Mouse (Mus musculus) urinary bladder, adult 18-20 months (tissue): Measurements from ENCODE around the gene Spaca7.
"Not testable (repeated sequence)": the region's sequence is repeated elsewhere in the genome, so short reads cannot be mapped to it uniquely, and the experiment has no call there.

Source experiments
- DNase-seq, 2 experiments: peaks; one replicate each; pipeline ENCODE4 v3.0.0; 2022; ENCODE audit warnings: low spot score in 2 of 2, mixed read lengths in 2 of 2

The Spaca7 gene

DNA sequence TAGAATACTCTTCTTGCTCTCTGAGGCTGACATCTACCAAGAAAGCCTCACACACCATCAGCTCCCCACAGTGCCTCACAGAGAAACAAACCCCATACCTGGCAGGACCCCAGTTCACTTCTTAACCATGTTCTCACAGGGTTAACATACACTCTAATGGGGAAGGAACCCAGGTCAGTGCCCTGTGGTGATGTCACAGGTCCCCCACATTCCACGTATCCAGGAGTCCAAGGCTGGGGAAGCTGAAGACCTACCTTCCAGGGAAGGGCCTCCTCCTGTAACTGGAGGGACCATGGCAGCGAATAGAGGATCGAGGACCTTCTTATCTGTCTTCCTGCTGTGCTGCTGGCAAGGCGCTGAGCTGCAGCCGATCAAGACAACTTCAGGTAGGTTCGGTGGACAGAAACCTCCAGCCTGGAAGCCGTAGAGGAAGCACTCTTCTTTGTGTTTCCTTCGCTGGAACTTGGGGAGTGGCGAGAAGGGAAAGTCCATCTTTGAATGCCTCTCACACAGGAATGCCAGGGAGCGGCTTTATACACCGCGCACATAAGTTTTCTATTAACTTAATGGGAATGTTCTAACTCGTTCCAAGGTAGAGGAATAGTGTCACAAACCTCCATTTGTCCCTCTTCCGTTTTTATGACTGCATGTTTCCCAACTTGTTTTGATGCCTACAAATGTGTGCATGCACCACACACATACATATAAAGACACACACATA, at the start of gene Spaca7:
Spaca7 (plus strand) TSS at position 216 of the 721 bp plus-strand sequence.
- DNase-seq, result no peak

GRCm38 (mm10) chr8:12524279-12524678, 48.5 kb upstream of the Spaca7 start:
- no peak for DNase-seq

DNA sequence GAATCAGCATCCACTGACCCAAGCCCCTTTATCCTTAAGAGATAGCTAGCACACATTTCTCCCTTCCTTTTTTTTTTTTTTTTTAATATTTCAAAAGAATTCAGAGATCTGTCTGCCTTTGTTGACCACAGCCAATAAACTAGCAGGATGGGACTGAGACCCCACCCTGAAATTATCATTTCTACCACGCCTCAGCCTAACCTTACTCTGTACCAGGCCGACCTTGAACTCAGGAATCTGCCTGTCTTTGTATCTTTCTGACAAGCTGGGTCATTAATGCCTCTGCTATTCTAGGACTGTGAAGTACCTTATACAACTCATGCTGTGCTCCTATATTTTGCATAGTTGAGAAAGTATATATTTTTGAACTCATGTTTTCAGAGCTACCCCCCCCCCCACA, 44.2 kb upstream of the Spaca7 start:
- DNase-seq, result no peak

DNA sequence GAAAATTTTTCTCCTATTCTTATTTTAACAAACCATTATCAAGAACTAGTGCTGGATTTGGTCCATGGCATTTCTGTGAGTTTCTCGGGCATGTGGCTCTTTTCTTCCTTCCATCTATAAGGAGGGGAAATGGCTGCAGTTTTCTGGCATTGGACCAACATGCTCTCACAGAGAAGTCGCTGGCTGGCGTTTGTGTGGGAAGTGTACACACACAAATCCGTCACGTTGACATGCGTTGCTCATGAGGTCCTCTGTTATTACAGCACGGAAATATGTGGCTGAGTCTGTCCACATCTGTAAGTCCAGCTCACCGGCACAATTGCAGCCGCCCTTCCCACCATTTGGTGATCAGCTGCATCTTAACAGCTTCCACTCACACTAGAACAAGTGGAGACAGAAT, 37.2 kb upstream of the Spaca7 start:
- DNase-seq, result no peak

DNA sequence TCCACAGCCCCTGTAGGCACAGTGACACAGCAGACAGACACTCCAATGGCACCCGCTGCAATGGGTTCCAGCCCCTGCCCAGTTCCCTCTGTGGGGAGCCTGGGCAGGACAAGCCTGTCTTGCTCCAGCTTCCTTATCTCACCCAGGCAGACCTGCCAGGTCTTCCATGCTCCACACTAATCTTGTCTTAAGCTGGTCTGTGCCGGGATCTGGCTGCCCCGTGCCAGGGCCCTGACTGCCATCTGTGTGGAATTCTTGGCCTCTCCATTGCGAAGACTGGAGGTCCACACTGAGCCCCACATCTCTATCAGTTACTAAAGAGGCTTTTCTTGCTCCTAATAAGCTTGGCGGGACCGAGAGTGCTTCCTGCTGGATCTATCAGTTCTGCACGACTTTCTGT, 36.5 kb upstream of the Spaca7 start:
- DNase-seq, result no peak

- no peak for DNase-seq
These were observed 27.6 kb upstream of the Spaca7 start for GRCm38 (mm10) chr8:12545236-12545635.

DNA sequence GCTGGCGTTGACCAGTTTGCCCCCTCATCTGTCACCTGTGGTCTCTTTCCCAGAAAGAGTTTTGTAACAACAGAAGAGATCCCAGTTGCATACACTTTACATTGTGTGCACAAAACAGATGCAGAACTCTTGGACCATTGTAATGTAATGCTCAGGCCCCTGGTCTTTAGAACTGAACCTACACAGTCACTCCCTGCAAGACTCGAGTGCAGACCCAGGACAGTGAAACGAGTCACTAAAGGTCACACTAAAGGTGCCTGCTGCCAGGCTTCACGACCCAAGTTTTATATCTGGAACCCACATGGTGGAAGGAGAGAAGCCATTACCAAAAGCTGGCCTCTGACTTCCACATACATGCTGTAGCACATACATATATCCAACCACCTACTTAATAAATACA, 27.2 kb upstream of the Spaca7 start:
- no peak for DNase-seq

GRCm38 (mm10) chr8:12547466-12548220, 25.2 kb upstream of the Spaca7 start:
- no peak for DNase-seq

DNA sequence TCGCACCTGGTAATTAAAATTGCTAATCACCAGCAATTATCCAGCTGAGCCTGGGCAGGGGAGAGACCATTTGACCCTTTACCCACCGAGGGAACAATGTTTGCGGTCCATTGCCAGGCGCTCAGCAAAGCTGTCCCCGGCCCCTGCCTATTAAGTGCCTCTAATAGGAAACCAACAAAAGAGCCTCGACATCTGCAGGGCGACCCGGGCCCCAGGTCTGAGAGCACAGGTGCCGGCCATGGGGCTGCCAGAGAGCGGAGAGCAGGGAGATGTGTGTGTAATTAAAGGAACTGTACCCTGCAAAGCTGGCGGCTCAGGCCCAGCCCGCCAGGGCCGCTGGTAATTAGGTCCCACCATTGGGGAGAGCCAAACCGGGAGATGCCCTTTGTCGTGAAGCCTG, 24.6 kb upstream of the Spaca7 start:
- DNase-seq, result no peak

DNA sequence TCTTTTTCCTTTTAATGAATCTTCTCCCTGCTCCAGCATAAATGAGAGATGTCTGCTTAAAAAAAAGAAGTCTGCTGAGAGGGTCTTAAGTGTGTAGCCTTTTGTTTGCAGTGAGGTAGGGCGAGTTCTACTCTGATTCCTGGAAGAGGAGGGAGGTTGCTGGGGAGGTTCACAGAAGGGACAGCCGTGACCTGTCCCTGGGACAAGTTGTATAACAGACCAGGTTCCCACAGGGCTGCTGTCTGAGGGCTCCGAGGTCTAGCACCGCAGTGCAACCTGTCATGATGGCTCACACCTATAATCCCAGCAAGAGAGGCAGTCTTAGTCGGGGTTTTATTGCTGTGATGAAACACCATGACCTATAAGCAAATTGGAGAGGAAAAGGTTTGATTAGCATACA, 24.1 kb upstream of the Spaca7 start:
- no peak for DNase-seq

DNA sequence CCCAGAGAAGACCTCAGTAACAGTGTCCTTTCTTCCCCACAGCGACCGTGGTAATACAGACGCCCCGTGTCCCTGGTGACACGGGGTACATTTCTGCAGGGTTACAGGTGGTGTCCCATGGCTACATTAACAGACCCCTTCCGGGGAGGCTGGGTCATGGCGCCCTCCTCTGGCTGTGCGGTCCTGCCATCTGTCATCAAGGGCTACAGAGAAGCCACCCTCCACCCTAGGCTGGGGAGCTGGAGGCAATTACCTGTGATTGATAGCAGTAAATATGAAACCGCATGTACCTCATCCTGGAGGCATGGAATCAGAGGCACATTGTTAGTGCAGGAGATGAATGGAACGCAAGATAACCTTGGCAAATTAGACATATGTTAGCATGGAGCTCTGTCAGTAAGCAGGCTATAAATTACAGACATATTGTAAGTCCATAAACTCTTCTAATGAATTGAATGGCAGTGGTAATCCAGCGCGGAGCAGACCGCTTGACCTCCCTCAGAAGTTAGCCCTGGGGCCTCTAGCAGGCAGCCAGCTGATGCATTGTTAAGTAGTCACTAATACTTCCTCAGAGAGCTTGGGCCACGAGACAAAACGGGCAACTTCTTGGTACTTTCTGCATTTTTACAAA, 17.2 kb upstream of the Spaca7 start:
- DNase-seq, result no peak

GRCm38 (mm10) chr8:12558786-12559185, 14.0 kb upstream of the Spaca7 start:
- DNase-seq, result no peak

DNA sequence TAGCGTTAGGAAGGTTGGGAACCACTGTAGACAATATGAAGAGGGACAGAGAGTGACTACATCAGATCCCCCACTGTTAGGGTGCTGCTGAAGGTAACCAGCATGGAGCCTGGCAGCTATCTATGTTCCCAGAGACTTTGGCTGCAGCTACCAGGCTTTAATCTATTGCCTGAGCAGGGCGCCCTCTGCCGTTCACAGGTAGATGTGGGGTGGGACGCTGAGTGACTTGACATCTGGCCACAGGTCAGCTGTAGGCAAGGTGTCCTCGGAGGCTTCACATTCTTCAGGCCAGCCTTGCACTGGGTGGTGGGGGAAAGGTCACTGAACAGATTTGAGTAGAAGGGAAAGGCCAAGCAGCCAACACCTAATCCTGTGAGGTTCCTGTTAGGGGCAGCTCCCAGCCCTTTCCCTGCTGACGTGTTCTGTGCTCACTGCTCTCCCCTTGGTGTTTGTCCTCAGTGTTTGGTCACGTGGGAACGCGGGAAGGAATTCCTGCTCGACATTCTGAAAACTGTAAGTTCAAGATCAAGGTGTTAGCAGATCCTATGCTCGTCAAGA, 11.3 kb upstream of the Spaca7 start:
- peak; percentile 19 to 69 for DNase-seq

GRCm38 (mm10) chr8:12564307-12564706, 8.5 kb upstream of the Spaca7 start:
- peak in 1 of 2 experiments; percentile 11 for DNase-seq

DNA sequence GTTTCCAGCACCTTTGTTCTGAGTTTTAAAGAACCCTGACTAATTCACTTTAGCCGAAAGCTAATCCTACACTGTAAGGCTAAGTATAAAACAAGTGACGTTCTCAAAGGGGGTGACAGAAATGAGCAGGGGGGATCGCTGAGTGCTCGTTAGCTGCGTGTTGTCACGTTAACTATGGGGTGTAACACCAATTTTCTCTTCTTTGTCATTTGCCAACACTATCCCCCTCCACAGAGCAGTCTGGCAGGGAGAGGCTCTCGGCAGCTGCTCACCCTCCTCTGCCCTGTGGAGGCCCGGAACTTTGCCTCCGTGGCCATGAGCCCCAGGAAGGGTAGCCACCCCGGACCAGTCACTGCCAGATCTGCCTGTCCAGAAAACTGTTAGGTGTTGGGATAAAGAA, 7.3 kb upstream of the Spaca7 start:
- no peak for DNase-seq

GRCm38 (mm10) chr8:12566509-12566908, 6.3 kb upstream of the Spaca7 start:
- DNase-seq, result no peak

- DNase-seq, result no peak
These were observed 3.2 kb downstream of the Spaca7 start for GRCm38 (mm10) chr8:12576003-12576402.

GRCm38 (mm10) chr8:12576739-12577138, 3.9 kb downstream of the Spaca7 start:
- DNase-seq, result no peak

- not testable (repeated sequence) for DNase-seq
These were observed 6.6 kb downstream of the Spaca7 start for GRCm38 (mm10) chr8:12579339-12579999.

GRCm38 (mm10) chr8:12583785-12584184, 11.0 kb downstream of the Spaca7 start:
- no peak for DNase-seq

DNA sequence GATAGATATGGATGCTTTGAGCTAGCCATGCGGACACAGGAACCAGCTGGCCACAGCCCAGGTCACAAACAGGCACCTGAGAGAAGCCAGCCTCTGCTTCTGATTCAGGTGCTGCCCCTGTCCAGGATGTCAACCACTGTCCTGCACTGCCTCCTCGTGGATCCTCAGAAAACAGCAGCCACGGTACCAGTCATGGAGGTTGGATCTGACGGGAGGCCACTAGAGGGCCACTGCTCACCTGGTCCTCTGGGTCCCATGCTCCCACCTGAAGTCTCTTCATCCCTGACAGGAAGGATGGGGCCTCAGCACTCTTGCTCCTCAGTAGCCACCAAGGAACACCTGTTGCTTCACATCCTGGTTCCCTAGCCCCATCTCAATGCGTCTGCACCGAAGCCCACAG, 34.4 kb downstream of the Spaca7 start:
- DNase-seq, result peak; percentile 53 to 73

DNA sequence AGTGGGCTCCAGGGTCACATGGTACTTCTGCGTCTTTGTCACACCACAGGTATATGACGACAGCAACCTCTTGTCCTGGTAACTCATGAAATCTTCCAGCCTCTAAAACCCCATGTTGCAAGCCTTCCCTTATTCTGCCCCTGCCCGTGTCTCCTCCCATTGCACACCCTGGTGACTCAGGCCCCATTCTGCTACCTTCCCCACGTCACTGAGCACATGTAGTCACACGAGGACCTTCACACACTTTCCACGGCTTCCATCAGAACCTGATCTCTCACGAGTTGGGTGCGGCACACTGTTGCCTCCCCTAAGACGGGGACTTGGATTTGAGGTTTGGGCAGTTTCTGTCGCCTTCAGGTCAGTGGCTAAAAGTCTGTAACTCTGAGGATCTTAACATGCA, 36.0 kb downstream of the Spaca7 start:
- peak in 1 of 2 experiments; percentile 20 for DNase-seq
